Comparison of ENCODE assay signal across 8 mouse cellular contexts in genomic region chr13:48965559-48966525, GRCm38 (mm10). TPM values are rescaled to one million over a fixed set of nuclear protein-coding genes. Genes with fewer than 3 reads are reported as not detected.
DNase-seq lines count a peak whose midpoint lies in the region; ATAC-seq and TF ChIP-seq lines count a peak whose summit lies in the region.

No protein-coding gene starts in this region.

- H3K9ac ChIP-seq in hindbrain, embryonic 13.5 days, result peak overlapping the region; percentile 97

- H3K27ac ChIP-seq in hindbrain, embryonic 13.5 days, result peak overlapping the region; percentile 98

- peaks cover 57% of the 10 kb centered on the region for H3K4me1 ChIP-seq in hindbrain, embryonic 13.5 days (replicated peaks)

- peak overlapping the region; percentile 100 for H3K4me2 ChIP-seq in hindbrain, embryonic 13.5 days

- no peak for TF ChIP-seq CTCF in Patski (IDR thresholded peaks at IDR 0.05)

- H3K4me3 ChIP-seq in hindbrain, embryonic 13.5 days, result peak overlapping the region; percentile 90

- in situ Hi-C loops in Patski (cut with MboI; ENCODE audit: low pct_unique_long_range_greater_than_20kb), result no loop called here

- no peaks in the 10 kb centered on the region for H3K9me3 ChIP-seq in hindbrain, embryonic 13.5 days

- no peaks in the 10 kb centered on the region for H3K36me3 ChIP-seq in hindbrain, embryonic 13.5 days

- ATAC-seq in Patski, result peak; percentile 66
- ATAC-seq in hindbrain, embryonic 13.5 days (ENCODE audit: low FRiP score), result no peak

- 28% methylated on average over 7 of the region's 7 CpGs for WGBS in hindbrain, embryonic 13.5 days

- no peak for DNase-seq in Patski (ENCODE audit: low read depth, low spot score)
- DNase-seq in cerebellum, postnatal 14 days, result peak; percentile 35 to 42
- peak; percentile 48 to 54 for DNase-seq in frontal cortex, postnatal 14 days (ENCODE audit: low spot score in 2 of 2)
- peak; percentile 66 to 73 for DNase-seq in layer of hippocampus, postnatal 36 days
- DNase-seq in lung, postnatal 25 days (ENCODE audit: low spot score), result peak; percentile 84
- peak; percentile 67 to 74 for DNase-seq in right cerebral cortex, adult 2 months (ENCODE audit: low spot score in 2 of 2)
- peak; percentile 79 to 81 for DNase-seq in urinary bladder, postnatal 4 days (ENCODE audit: low spot score in 2 of 2)

- CTCF ChIA-PET in Patski (lab: Charles Lee), result interaction anchor here (0.7 to 4.2 kb wide), 8 partner anchors 12 to 312 kb away, joined by 3 to 19 read pairs (median 3); no protein-coding TSS in a partner anchor

- POLR2A ChIA-PET in Patski (lab: Charles Lee), result interaction anchor here (0.7 to 0.9 kb wide), 2 partner anchors 30 to 35 kb away, joined by 4 read pairs; no protein-coding TSS in a partner anchor

- no peaks in the 10 kb centered on the region for H3K27me3 ChIP-seq in Patski
- H3K27me3 ChIP-seq in hindbrain, embryonic 13.5 days, result no peaks in the 10 kb centered on the region

RNA-seq across cellular contexts. Expression of gene Fam120a, which starts 2.0 kb away (rescaled TPM):
- polyA plus RNA-seq in Patski (2021), result 172 TPM
- 12.2 and 12.4 TPM in 2 replicates for polyA plus RNA-seq in hindbrain, embryonic 13.5 days (2015; fragmentation: Nextera tagmentation; extraction: Ambion mirVana)
- total RNA-seq in layer of hippocampus, postnatal 36 days (2021), result 100 to 1,000 TPM; 117 to 122 TPM

Comparison
In these comparisons a context has a peak if more than half of its experiments do, and no peak if none do; other contexts are left out.
1. RNA of gene Fam120a, which starts 2.0 kb away (polyA plus RNA-seq): 172 TPM in Patski (single experiment); 12.2 to 12.4 TPM in hindbrain, embryonic 13.5 days; every median in the first group is over 10 times any median in the second.